Mouse (Mus musculus) embryonic facial prominence, embryonic 11.5 days (tissue): ENCODE results near the gene Cemip. TPM values are rescaled to one million over a fixed set of nuclear protein-coding genes. Genes with fewer than 3 reads are reported as not detected.

Source experiments
- ATAC-seq: fragments of 200-750 bp; cut with Nextera tagmentation; replicated peaks from 2 replicates; pipeline ENCODE4 v1.8.0; 2017; ENCODE audit warnings: low read depth; ENCODE audit not compliant: insufficient number of reproducible peaks, low FRiP score, low TSS enrichment
- DNase-seq: peaks from one replicate; pipeline ENCODE4 v3.0.0-alpha.2; 2015; ENCODE audit warnings: low spot score
- H3K27ac ChIP-seq: fragments of 300-500 bp; sonication (generic); replicated peaks from 2 replicates; pipeline ENCODE4 v1.5.1; 2014; ENCODE audit warnings: mild to moderate bottlenecking, low read depth, low read length, control low read depth
- H3K27me3 ChIP-seq: fragments of 300-500 bp; sonication (generic); 2 replicates; pipeline ENCODE4 v1.6.1; 2014; ENCODE audit warnings: mild to moderate bottlenecking, low read length, moderate library complexity, mixed read lengths; ENCODE audit not compliant: control insufficient read depth, insufficient read depth
- H3K36me3 ChIP-seq: fragments of 300-500 bp; sonication (generic); replicated peaks from 2 replicates; pipeline ENCODE4 v1.6.1; 2014; ENCODE audit warnings: low read depth, mild to moderate bottlenecking, low read length, moderate library complexity, mixed read lengths; ENCODE audit not compliant: control insufficient read depth, insufficient read depth
- H3K4me1 ChIP-seq: fragments of 300-500 bp; sonication (generic); 2 replicates; pipeline ENCODE4 v1.6.1; 2014; ENCODE audit warnings: low read length, mixed read lengths; ENCODE audit not compliant: control insufficient read depth, insufficient read depth
- H3K4me2 ChIP-seq: fragments of 300-500 bp; sonication (generic); 2 replicates; pipeline ENCODE4 v1.6.1; 2014; ENCODE audit warnings: low read depth, mild to moderate bottlenecking, control low read depth, low read length, moderate library complexity
- H3K4me3 ChIP-seq: fragments of 300-500 bp; sonication (generic); 2 replicates; pipeline ENCODE4 v1.5.1; 2014; ENCODE audit warnings: low read depth, low read length, control low read depth
- H3K9ac ChIP-seq: fragments of 300-500 bp; sonication (generic); replicated peaks from 2 replicates; pipeline ENCODE4 v1.6.1; 2014; ENCODE audit warnings: mild to moderate bottlenecking, control low read depth, low read length
- H3K9me3 ChIP-seq: fragments of 300-500 bp; sonication (generic); replicated peaks from 2 replicates; pipeline ENCODE4 v1.6.1; 2016; ENCODE audit warnings: mild to moderate bottlenecking, low read length, inconsistent platforms, mixed read lengths; ENCODE audit not compliant: control insufficient read depth
- WGBS: fragments of 180-500 bp; shearing (Covaris S2); extraction: QIAGEN DNeasy Blood & Tissue Kit; methylation state at CpG from one replicate; pipeline ENCODE4 v1.1.7; 2014; 5-methylcytosine and 5-hydroxymethylcytosine counted together
- polyA plus RNA-seq: library from polyadenylated mRNA; unstranded; fragments of >200 nt; fragmentation: Nextera tagmentation; extraction: Ambion mirVana; gene quantifications from 2 replicates; pipeline ENCODE4 v1.2.1, GENCODE M21; 2014

Gene Cemip
- polyA plus RNA-seq, 1 experiment from 2014 or later, result 0.58 TPM

DNA sequence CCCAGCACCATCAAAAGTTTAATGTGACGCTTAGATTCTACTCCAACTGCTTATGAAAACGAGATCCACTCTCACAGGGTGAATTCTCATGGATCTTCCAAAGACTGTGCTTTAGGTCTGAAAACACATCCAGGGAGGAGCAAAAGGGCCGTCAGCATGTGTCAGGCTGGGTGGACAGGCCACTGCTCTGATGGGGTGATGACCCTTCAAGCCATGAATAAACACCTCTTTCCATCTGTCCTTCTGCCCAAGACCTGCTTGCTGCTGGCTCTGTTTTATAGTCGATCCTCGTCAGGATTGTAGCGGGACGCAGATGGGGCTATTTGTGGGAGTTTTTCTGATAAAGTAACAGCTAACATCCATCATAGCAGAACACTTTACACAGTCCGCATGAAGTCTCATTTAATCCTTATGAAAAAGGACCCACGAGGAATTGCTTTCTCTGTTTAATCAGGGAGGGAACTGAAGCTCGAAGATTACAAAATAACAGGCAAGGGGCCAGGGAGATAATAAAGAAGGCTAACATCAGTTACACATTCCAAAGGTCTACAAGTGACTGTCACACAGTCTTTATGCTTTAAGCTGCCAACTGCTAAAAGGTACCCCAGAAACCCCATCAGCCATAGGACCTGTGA lies 25.5 kb upstream of the Cemip start:
- 85% methylated on average over 10 of the region's 10 CpGs for WGBS
- H3K36me3 ChIP-seq, result no peaks in the 10 kb centered on the region; the same call in 1 of the 2 replicates

DNA sequence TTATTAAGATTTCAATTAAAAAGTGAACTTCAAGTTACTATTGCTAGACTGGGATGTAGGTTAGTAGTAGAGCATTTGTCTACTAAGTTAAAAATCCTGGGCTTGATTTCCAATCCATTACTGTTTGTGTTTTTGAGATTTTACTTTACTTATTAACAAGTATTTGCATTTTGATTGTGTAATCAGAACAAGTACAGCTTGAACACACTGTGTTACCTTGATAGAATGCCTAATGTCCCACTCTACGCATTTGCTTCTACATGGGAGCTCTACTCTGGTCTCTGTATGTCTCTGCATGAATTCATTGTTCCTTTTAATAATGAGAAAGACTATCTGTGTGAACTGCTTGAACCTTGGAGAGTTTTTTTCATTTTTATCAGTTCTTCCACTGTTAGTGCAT lies 20.6 kb upstream of the Cemip start:
- Histone ChIP-seq H3K9me3 (no peaks in the 10 kb centered on the region), H3K4me3 (no peak overlapping the region), H3K4me2 (no peak overlapping the region), H3K4me1 (no peaks in the 10 kb centered on the region), H3K27me3 (no peaks in the 10 kb centered on the region), H3K9ac (no peak overlapping the region), H3K27ac (no peak overlapping the region), H3K36me3 (no peaks in the 10 kb centered on the region)
- no peak for DNase-seq
- ATAC-seq, result no peak
- WGBS, result 98% methylated on average over 1 of the region's 1 CpGs

More for the DNA sequence above, 25.5 kb upstream of the Cemip start:
- H3K9me3 ChIP-seq, result no peaks in the 10 kb centered on the region
- no peak overlapping the region for H3K4me2 ChIP-seq
- no peaks in the 10 kb centered on the region for H3K4me1 ChIP-seq
- ATAC-seq (no peak), DNase-seq (no peak)
- no peak overlapping the region for H3K9ac ChIP-seq
- no peak overlapping the region for H3K4me3 ChIP-seq
- no peak overlapping the region for H3K27ac ChIP-seq
- H3K27me3 ChIP-seq, result no peaks in the 10 kb centered on the region

DNA sequence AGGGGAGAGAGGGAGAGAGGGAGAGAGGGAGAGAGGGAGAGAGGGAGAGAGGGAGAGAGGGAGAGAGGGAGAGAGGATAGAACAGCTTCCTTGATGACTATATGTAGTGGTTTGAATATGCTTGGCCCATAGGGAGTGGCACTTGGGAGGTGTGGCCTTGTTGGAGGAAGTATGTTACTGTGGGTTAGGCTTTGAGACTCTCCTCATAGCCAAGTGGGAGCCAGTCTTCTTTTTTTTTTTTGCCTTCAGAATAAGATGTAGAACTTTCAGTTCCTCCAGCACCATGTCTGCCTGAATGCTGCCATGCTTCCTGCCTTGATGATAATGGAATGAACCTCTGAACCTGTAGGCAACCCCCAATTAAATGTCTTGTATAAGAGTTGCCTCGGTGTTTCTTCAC lies 16.3 kb upstream of the Cemip start:
- H3K36me3 ChIP-seq, result no peaks in the 10 kb centered on the region
- H3K9ac ChIP-seq, result no peak overlapping the region
- ATAC-seq (no peak), DNase-seq (no peak)
- H3K27me3 ChIP-seq, result no peaks in the 10 kb centered on the region
- H3K4me1 ChIP-seq, result no peaks in the 10 kb centered on the region
- H3K4me3 ChIP-seq, result no peak overlapping the region
- 88% methylated on average over 1 of the region's 1 CpGs for WGBS
- H3K9me3 ChIP-seq, result no peaks in the 10 kb centered on the region
- no peak overlapping the region for H3K4me2 ChIP-seq
- no peak overlapping the region for H3K27ac ChIP-seq

DNA sequence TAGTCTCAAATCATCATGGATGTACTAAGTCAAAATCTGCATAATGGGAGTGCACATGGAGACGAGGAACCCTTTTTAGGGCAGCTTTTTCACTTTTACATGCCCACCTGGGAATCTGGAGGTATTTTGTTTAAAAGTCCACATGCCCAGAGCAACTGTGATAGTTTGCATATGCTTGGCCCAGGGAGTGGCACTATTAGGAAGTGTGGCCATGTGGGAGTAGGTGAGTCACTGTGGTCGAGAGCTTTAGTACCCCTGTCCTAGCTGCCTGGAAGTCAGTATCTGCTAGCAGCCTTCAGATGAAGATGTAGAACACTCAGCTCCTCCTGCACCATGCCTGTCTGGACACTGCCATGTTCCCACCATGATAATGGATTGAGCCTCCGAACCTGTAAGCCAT lies 14.4 kb upstream of the Cemip start:
- no peak for ATAC-seq
- H3K4me2 ChIP-seq, result no peak overlapping the region
- H3K36me3 ChIP-seq, result no peaks in the 10 kb centered on the region
- H3K9ac ChIP-seq, result no peak overlapping the region
- WGBS, result 87% methylated on average over 3 of the region's 3 CpGs
- H3K4me3 ChIP-seq, result no peak overlapping the region
- no peaks in the 10 kb centered on the region for H3K9me3 ChIP-seq
- H3K27me3 ChIP-seq, result no peaks in the 10 kb centered on the region
- H3K27ac ChIP-seq, result no peak overlapping the region
- DNase-seq, result no peak
- no peaks in the 10 kb centered on the region for H3K4me1 ChIP-seq

DNA sequence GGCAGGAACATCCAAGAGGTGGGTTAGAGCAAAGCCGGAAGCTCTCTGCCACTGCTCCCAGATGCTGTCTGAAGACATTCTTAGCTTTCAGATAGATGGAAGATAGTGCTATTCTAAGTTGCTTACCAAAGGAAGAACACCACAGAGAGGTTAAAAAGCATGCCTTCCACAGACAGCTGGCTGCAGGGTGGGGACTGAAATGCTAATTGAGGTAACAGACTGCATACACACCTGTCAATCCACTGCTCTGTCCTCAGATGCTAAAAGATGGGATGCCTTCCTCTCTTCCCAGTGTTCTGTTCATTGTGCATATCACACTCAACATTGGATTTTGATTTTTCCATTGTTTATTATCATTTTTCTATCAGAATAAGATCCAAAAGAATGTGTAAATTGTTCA lies 11.8 kb upstream of the Cemip start:
- Histone ChIP-seq H3K4me1 (no peaks in the 10 kb centered on the region), H3K9ac (no peak overlapping the region), H3K36me3 (no peaks in the 10 kb centered on the region), H3K9me3 (no peaks in the 10 kb centered on the region), H3K4me2 (no peak overlapping the region), H3K27ac (no peak overlapping the region), H3K4me3 (no peak overlapping the region), H3K27me3 (no peaks in the 10 kb centered on the region)
- ATAC-seq, result no peak
- 90% methylated on average over 1 of the region's 1 CpGs for WGBS
- no peak for DNase-seq

DNA sequence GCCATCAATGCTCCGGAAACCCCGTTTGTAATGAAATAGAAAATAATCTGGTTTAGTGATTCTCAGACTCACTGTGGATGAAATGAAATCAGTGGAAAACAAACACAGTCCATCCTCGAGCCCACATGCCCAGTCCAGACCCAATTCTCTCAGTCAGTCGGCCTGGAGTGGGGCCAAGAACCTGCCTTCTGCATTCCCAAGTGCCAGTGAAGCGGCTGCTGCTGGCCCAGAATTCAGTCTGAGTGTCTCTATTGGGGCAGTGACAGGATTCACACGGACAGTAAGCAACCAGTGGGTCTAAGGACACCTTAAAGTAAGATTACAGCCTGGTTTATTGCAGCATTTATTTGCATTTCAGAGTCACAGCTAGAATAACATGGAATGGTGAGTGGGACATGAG lies 10.2 kb upstream of the Cemip start:
- ATAC-seq, result no peak
- WGBS, result 74% methylated on average over 6 of the region's 6 CpGs
- no peaks in the 10 kb centered on the region for H3K36me3 ChIP-seq
- no peaks in the 10 kb centered on the region for H3K9me3 ChIP-seq
- H3K27me3 ChIP-seq, result no peaks in the 10 kb centered on the region
- H3K9ac ChIP-seq, result no peak overlapping the region
- no peaks in the 10 kb centered on the region for H3K4me1 ChIP-seq
- DNase-seq, result no peak
- no peak overlapping the region for H3K27ac ChIP-seq
- H3K4me2 ChIP-seq, result no peak overlapping the region
- H3K4me3 ChIP-seq, result no peak overlapping the region

DNA sequence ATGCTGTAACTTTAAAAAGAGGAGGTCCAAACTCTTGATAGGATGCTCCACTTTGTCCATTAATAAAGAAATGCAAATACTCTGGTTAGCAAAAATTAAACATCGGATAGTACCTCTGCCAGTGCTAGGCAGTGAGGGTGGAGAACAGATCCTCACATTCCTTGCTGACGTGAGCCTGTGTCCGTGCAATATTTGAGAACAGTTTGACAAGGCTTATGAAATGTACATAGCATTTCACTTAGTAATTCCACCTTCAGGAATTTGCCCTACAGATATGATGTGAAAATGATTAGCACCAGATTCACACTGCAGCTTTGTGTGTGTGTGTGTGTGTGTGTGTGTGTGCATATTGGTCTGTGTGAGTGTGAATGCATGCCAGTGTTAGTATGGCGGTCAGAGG lies 4.5 kb upstream of the Cemip start:
- Histone ChIP-seq H3K9me3 (no peaks in the 10 kb centered on the region), H3K36me3 (no peaks in the 10 kb centered on the region), H3K27ac (no peak overlapping the region), H3K4me1 (no peaks in the 10 kb centered on the region), H3K4me2 (no peak overlapping the region), H3K27me3 (peaks cover 1% of the 10 kb centered on the region; the same call in 1 of the 2 replicates), H3K9ac (no peak overlapping the region), H3K4me3 (no peak overlapping the region)
- ATAC-seq (no peak), DNase-seq (no peak)
- 68% methylated on average over 4 of the region's 4 CpGs for WGBS

DNA sequence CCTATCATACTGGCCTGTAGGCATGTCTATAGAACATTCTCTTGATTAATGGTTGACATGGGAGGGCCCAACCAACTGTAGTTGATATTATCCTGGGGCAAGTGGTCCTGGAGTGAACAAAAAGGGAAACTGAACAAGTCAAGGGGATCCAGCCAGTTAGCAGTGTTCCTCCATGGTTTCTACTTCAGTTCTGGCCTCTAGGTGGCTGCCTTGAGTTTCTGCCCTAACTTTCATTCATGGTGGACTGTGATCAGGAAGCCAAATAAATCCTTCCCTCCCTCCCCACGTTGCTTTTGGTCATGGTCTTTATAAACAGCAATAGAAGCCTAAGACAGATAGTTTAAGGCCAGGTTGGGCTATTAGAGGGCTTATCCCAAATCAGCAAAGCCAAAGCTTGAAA lies 3.5 kb upstream of the Cemip start:
- no peaks in the 10 kb centered on the region; the same call in 1 of the 2 replicates for H3K4me1 ChIP-seq
- WGBS, result 32% methylated on average over 1 of the region's 1 CpGs
- no peak overlapping the region for H3K4me2 ChIP-seq
- H3K27me3 ChIP-seq, result peaks cover 8% of the 10 kb centered on the region
- no peaks in the 10 kb centered on the region for H3K36me3 ChIP-seq
- DNase-seq (no peak), ATAC-seq (no peak)
- H3K9me3 ChIP-seq, result no peaks in the 10 kb centered on the region
- H3K9ac ChIP-seq, result no peak overlapping the region
- no peak overlapping the region for H3K27ac ChIP-seq
- no peak overlapping the region for H3K4me3 ChIP-seq
